Mouse (Mus musculus): ENCODE data around the gene Lman1l.

The Lman1l gene

GRCm38 (mm10) chr9:57644944-57645893 is 24.6 kb upstream of the Lman1l start:
- peak; percentile 84 for DNase-seq (ENCODE audit: low read depth, low spot score)

- DNase-seq (ENCODE audit: low read depth, low spot score), result no peak
These were observed 23.9 kb upstream of the Lman1l start for GRCm38 (mm10) chr9:57644442-57644943.

- DNase-seq (ENCODE audit: low read depth, low spot score), result no peak
These were observed 23.2 kb upstream of the Lman1l start for GRCm38 (mm10) chr9:57643856-57644180.

- no peak for DNase-seq (ENCODE audit: low read depth, low spot score)
These were observed 22.7 kb upstream of the Lman1l start for GRCm38 (mm10) chr9:57643169-57643855.

- peak; percentile 55 for DNase-seq (ENCODE audit: low read depth, low spot score)
These were observed 21.4 kb upstream of the Lman1l start for GRCm38 (mm10) chr9:57641775-57642550.

- DNase-seq (ENCODE audit: low read depth, low spot score), result no peak
These were observed 20.4 kb upstream of the Lman1l start for GRCm38 (mm10) chr9:57641022-57641421.

- peak; percentile 39 for DNase-seq (ENCODE audit: low read depth, low spot score)
These were observed 19.8 kb upstream of the Lman1l start for GRCm38 (mm10) chr9:57640384-57640783.

- no peak for DNase-seq (ENCODE audit: low read depth, low spot score)
These were observed 19.2 kb upstream of the Lman1l start for GRCm38 (mm10) chr9:57639661-57640328.

- DNase-seq (ENCODE audit: low read depth, low spot score), result no peak
These were observed 18.3 kb upstream of the Lman1l start for GRCm38 (mm10) chr9:57638651-57639459.

GRCm38 (mm10) chr9:57637741-57638322 is 17.3 kb upstream of the Lman1l start:
- DNase-seq (ENCODE audit: low read depth, low spot score), result no peak

- DNase-seq (ENCODE audit: low read depth, low spot score), result no peak
These were observed 16.7 kb upstream of the Lman1l start for GRCm38 (mm10) chr9:57637272-57637671.

GRCm38 (mm10) chr9:57633481-57634024 is 13.0 kb upstream of the Lman1l start:
- DNase-seq (ENCODE audit: low read depth, low spot score), result no peak

- DNase-seq (ENCODE audit: low read depth, low spot score), result peak; percentile 63
These were observed 8.7 kb upstream of the Lman1l start for GRCm38 (mm10) chr9:57629118-57629874.

- no peak for DNase-seq (ENCODE audit: low read depth, low spot score)
These were observed 8.1 kb upstream of the Lman1l start for GRCm38 (mm10) chr9:57628717-57629116.

GRCm38 (mm10) chr9:57627892-57628291 is 7.3 kb upstream of the Lman1l start:
- DNase-seq (ENCODE audit: low read depth, low spot score), result no peak

GRCm38 (mm10) chr9:57627191-57627590 is 6.6 kb upstream of the Lman1l start:
- DNase-seq (ENCODE audit: low read depth, low spot score), result no peak

GRCm38 (mm10) chr9:57625674-57626500 is 5.3 kb upstream of the Lman1l start:
- peak; percentile 24 for DNase-seq (ENCODE audit: low read depth, low spot score)

- no peak for DNase-seq (ENCODE audit: low read depth, low spot score)
These were observed 3.7 kb upstream of the Lman1l start for GRCm38 (mm10) chr9:57624295-57624694.
